ENCODE assay signal across 9 mouse cellular contexts in the genomic region with DNA sequence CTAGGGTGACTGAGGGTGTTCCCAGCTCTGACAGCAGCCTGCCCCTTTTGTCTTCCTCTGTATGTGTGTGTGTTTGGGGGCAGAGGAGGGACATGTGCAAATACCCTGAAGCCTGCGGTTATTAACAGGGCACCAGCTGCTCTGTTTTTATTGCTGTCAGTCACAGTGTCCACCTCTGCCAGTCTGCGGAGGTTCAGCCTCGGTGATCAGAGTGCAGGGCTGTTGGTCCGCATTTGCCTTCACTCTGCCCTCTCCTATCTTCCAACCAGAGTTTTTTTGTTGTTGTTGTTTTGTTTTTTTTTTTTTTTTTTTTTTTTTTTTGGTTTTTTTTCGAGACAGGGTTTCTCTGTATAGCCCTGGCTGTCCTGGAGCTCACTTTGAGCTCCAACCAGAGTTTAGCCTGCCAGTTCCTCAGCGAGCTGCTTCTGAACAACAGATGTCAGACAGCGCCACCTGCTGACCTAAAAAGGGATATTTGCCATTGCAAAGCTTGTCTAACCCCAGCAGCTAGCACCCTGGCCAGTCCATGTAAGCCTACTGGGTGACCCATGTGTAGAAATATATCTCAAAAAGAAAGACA.
DNase-seq lines count a peak whose midpoint lies in the region; ATAC-seq and TF ChIP-seq lines count a peak whose summit lies in the region.
"Had no signal": no experiment of that assay in that cellular context is flagged by ENCODE, and none has a peak within 500 bp of the region (broad histone marks: within the 10 kb centered on the region; RNA-seq: fewer than 3 reads in every experiment).

No protein-coding gene starts in this region.

- no peaks in the 10 kb centered on the region for H3K9me3 ChIP-seq in ES-E14 (ENCODE audit: control insufficient read depth, insufficient read depth, low read depth, low read length)
- H3K9me3 ChIP-seq in forebrain, embryonic 11.5 days (ENCODE audit: control insufficient read depth, low read length): no peaks in the 10 kb centered on the region
- H3K9me3 ChIP-seq in liver, postnatal 0 days (ENCODE audit: low read length): no peaks in the 10 kb centered on the region

- in situ Hi-C loops in ES-E14 (cut with MboI; ENCODE audit: low sequenced_read_pairs in 2 of 2, unreplicated experiment in 2 of 2): loop anchor here in 1 of 2 experiments (25.0 kb wide), 1 partner anchor 503 kb away; no protein-coding TSS in a partner anchor

- no peaks in the 10 kb centered on the region for H3K36me3 ChIP-seq in ES-E14 (ENCODE audit: control insufficient read depth, insufficient read depth, low read length, poor library complexity, severe bottlenecking)
- H3K36me3 ChIP-seq in forebrain, embryonic 11.5 days (ENCODE audit: control insufficient read depth, insufficient read depth, low read length): no peaks in the 10 kb centered on the region
- no peaks in the 10 kb centered on the region for H3K36me3 ChIP-seq in liver, postnatal 0 days (replicated peaks; ENCODE audit: insufficient read depth, low read length)
- H3K36me3 ChIP-seq: embryonic facial prominence, embryonic 13.5 days had no signal

- 0 out of 4 replicates have a peak overlapping the region, but pooled peaks of 1 of the 2 experiments have one; percentile 23 for H3K4me3 ChIP-seq in ES-E14 (ENCODE audit: insufficient read depth in 1 of 2, low read depth in 1 of 2, low read length in 2 of 2, poor library complexity in 1 of 2, severe bottlenecking in 1 of 2)
- H3K4me3 ChIP-seq in forebrain, embryonic 11.5 days (ENCODE audit: low read depth, low read length): no peak overlapping the region
- H3K4me3 ChIP-seq in liver, postnatal 0 days (ENCODE audit: low read depth, low read length): no peak overlapping the region
- H3K4me3 ChIP-seq: embryonic facial prominence, embryonic 13.5 days had no signal

- no peak overlapping the region for H3K9ac ChIP-seq in ES-E14 (ENCODE audit: insufficient read depth, low read depth, low read length, poor library complexity, severe bottlenecking)
- H3K9ac ChIP-seq in forebrain, embryonic 11.5 days (ENCODE audit: low read length): no peak overlapping the region
- no peak overlapping the region for H3K9ac ChIP-seq in liver, postnatal 0 days (replicated peaks)
- H3K9ac ChIP-seq: embryonic facial prominence, embryonic 13.5 days had no signal

- peak; percentile 90 for DNase-seq in ES-E14 (ENCODE audit: low read depth, low spot score)
- DNase-seq in c-Kit-positive CD71-positive TER-119-negative erythroid progenitor cells, embryonic 14.5 days (ENCODE audit: low read depth): peak; percentile 29
- peak; percentile 90 for DNase-seq in forebrain, embryonic 11.5 days (ENCODE audit: low spot score)
- peak; percentile 62 to 73 for DNase-seq in heart, postnatal 36 days
- DNase-seq in layer of hippocampus, adult 11-12 months (ENCODE audit: low spot score): peak; percentile 86
- peak; percentile 59 for DNase-seq in liver, postnatal 0 days
- DNase-seq in ovary, adult 18-20 months (ENCODE audit: low spot score): peak; percentile 33
- DNase-seq in urinary bladder, postnatal 10 days (ENCODE audit: low spot score): peak; percentile 38

- no peak overlapping the region for H3K4me2 ChIP-seq in forebrain, embryonic 11.5 days (ENCODE audit: low read depth, low read length, severe bottlenecking)
- no peak overlapping the region for H3K4me2 ChIP-seq in liver, postnatal 0 days (ENCODE audit: low read depth, low read length)
- H3K4me2 ChIP-seq: embryonic facial prominence, embryonic 13.5 days had no signal

- TF ChIP-seq EP300 in liver, postnatal 0 days (IDR thresholded peaks at IDR 0.05; ENCODE audit: low read depth): no peak

- peak; percentile 77 for ATAC-seq in forebrain, embryonic 11.5 days (replicated peaks; ENCODE audit: low FRiP score)
- no peak for ATAC-seq in liver, postnatal 0 days

- peak; percentile 67 for TF ChIP-seq CTCF in liver, postnatal 0 days (IDR thresholded peaks at IDR 0.05; ENCODE audit: low read depth)

- WGBS in forebrain, embryonic 11.5 days: 35% methylated on average over 7 of the region's 7 CpGs
- 33% methylated on average over 7 of the region's 7 CpGs for WGBS in liver, postnatal 0 days (ENCODE audit: insufficient replicate concordance)

- intact Hi-C loops in heart, postnatal 36 days (cut with DNase I): no loop called here

- no peak overlapping the region for H3K27ac ChIP-seq in ES-E14 (ENCODE audit: insufficient read depth, low read depth, low read length, poor library complexity, severe bottlenecking)
- H3K27ac ChIP-seq in forebrain, embryonic 11.5 days (ENCODE audit: low read depth, low read length): no peak overlapping the region
- H3K27ac ChIP-seq in liver, postnatal 0 days (ENCODE audit: low read depth): no peak overlapping the region
- H3K27ac ChIP-seq: embryonic facial prominence, embryonic 13.5 days had no signal

- peaks cover 6 to 9% of the 10 kb centered on the region in 2 experiments for H3K4me1 ChIP-seq in ES-E14 (ENCODE audit: control insufficient read depth in 2 of 2, insufficient read depth in 2 of 2, low read length in 2 of 2, poor library complexity in 1 of 2)
- H3K4me1 ChIP-seq in forebrain, embryonic 11.5 days (replicated peaks; ENCODE audit: control insufficient read depth, insufficient read depth, low read length): no peaks in the 10 kb centered on the region
- H3K4me1 ChIP-seq in liver, postnatal 0 days (ENCODE audit: insufficient read depth): no peaks in the 10 kb centered on the region
- H3K4me1 ChIP-seq: embryonic facial prominence, embryonic 13.5 days had no signal

- no peaks in the 10 kb centered on the region for H3K27me3 ChIP-seq in forebrain, embryonic 11.5 days (ENCODE audit: control insufficient read depth, insufficient read depth, low read length)
- H3K27me3 ChIP-seq in liver, postnatal 0 days (ENCODE audit: insufficient read depth, low read length): no peaks in the 10 kb centered on the region

TF ChIP-seq in ES-E14, 5 proteins besides CTCF, POLR2A, EP300 and RAD21:
- no peak for TF ChIP-seq HCFC1 (IDR thresholded peaks at IDR 0.05; ENCODE audit: borderline replicate concordance, insufficient read depth, low read length)
- 0 out of 2 replicates have a peak, but pooled peaks have one; percentile 1 for TF ChIP-seq MAFK (IDR thresholded peaks at IDR 0.05; ENCODE audit: insufficient read depth, low read depth, low read length)
- TF ChIP-seq ZC3H11A (IDR thresholded peaks at IDR 0.05; ENCODE audit: borderline replicate concordance, low read depth, low read length): peak; percentile 34; the same call in 1 of the 2 replicates
- TF ChIP-seq ZNF384 (IDR thresholded peaks at IDR 0.05; ENCODE audit: low read depth, low read length): peak; percentile 90

Comparison
In these comparisons a context has a peak if more than half of its experiments do, and no peak if none do; other contexts are left out.
1. DNase-seq: peak in every context shown above with its lines; median percentile 90 in ES-E14; 90 in forebrain, embryonic 11.5 days; 86 in layer of hippocampus, adult 11-12 months; 68 in heart, postnatal 36 days; 59 in liver, postnatal 0 days; 38 in urinary bladder, postnatal 10 days; 33 in ovary, adult 18-20 months; 29 in c-Kit-positive CD71-positive TER-119-negative erythroid progenitor cells, embryonic 14.5 days.